In the genomic region with DNA sequence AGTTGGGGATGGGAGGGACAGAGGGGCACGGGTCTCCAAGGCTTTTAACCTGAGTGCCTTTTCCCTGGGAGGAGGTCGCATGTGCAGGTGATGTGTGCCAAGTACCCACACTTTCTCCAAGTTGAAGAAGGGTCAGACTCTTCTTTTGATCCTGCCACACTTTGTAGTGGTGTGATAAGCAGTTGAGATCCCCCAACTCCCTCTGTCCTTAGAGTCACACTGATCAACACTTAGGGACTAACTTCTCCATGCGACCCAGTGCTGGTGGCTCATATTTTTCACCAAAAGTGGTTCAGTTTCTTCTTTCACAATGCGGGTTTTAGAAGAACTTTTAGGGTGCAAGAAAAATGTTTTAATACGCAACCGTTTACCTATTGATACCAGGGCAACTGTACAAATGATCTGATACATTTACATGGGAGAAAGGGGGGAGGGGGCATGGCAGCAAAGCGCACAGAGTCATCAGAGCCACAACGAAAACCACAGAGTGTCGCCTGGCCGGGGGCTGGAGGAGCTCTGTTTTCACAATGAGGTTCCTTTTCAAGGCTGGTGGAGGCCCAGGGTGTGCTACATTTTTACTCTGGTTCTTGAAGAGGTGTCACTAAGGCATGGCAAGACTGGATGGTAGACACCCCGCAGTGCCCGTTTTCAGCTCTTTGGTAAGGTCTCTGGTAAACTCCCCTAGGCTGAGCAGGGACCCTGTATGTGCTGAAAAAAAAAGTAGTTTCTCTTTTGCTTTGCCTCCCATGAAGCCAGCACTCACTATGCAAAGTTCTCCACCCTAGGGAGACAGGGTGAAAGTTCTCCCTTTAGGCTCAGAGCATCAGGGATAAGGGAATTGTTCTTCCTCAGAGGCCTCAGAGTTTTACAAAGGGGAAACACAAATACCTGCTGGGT, we compare ENCODE assay signal across 8 mouse cellular contexts. TPM values are rescaled to one million over a fixed set of nuclear protein-coding genes. Genes with fewer than 3 reads are reported as not detected.
A peak's percentile ranks its signal among the peaks of the same experiment; 100 is the strongest.
DNase-seq lines count a peak whose midpoint lies in the region; ATAC-seq and TF ChIP-seq lines count a peak whose summit lies in the region.

No protein-coding gene starts in this region.

- no peak for TF ChIP-seq CTCF in cortical plate, adult 2 months (IDR thresholded peaks at IDR 0.05; ENCODE audit: extremely low read depth, insufficient read depth, low read length)

- H3K36me3 ChIP-seq in hindbrain, embryonic 15.5 days = no peaks in the 10 kb centered on the region
- peaks cover 3% of the 10 kb centered on the region for H3K36me3 ChIP-seq in megakaryocyte, embryonic 14.5 days (replicated peaks; ENCODE audit: low read length)

- H3K9me3 ChIP-seq in hindbrain, embryonic 15.5 days = no peaks in the 10 kb centered on the region
- no peaks in the 10 kb centered on the region for H3K9me3 ChIP-seq in megakaryocyte, embryonic 14.5 days

- ATAC-seq in hindbrain, embryonic 15.5 days (ENCODE audit: low FRiP score, low read depth) = no peak

- H3K4me1 ChIP-seq in cortical plate, adult 2 months (ENCODE audit: control insufficient read depth, insufficient read depth, low read length) = no peaks in the 10 kb centered on the region; the same call in 1 of the 2 replicates
- peaks cover 14% of the 10 kb centered on the region for H3K4me1 ChIP-seq in hindbrain, embryonic 15.5 days (replicated peaks)
- H3K4me1 ChIP-seq in megakaryocyte, embryonic 14.5 days = peaks cover 31% of the 10 kb centered on the region

- DNase-seq in heart, adult 11 months = peak; percentile 90
- no peak for DNase-seq in heart, postnatal 36 days
- DNase-seq in frontal cortex, postnatal 36 days (ENCODE audit: low spot score in 2 of 2) = no peak
- no peak for DNase-seq in urinary bladder, postnatal 4 days (ENCODE audit: low spot score in 2 of 2)
- DNase-seq in testis, postnatal 14 days (ENCODE audit: low spot score) = no peak

- peaks cover 7% of the 10 kb centered on the region; the same call in 1 of the 2 replicates for H3K27me3 ChIP-seq in hindbrain, embryonic 15.5 days
- H3K27me3 ChIP-seq in megakaryocyte, embryonic 14.5 days (replicated peaks) = peaks cover 24% of the 10 kb centered on the region

- H3K4me2 ChIP-seq in hindbrain, embryonic 15.5 days = peak overlapping the region; percentile 62

- no peak for TF ChIP-seq POLR2A in cortical plate, adult 2 months (IDR thresholded peaks at IDR 0.05; ENCODE audit: extremely low read depth, insufficient read depth, low read length)

- 40% methylated on average over 12 of the region's 12 CpGs for WGBS in hindbrain, embryonic 15.5 days

- intact Hi-C loops in heart, postnatal 36 days (cut with DNase I) = loop anchor here (2.0 kb wide), 1 partner anchor 31 kb away; the partner anchor contains the start of gene Zfp503

- no peak overlapping the region for H3K9ac ChIP-seq in hindbrain, embryonic 15.5 days

- H3K4me3 ChIP-seq in cortical plate, adult 2 months (ENCODE audit: insufficient read depth, low read length) = peak overlapping the region; percentile 35
- H3K4me3 ChIP-seq in hindbrain, embryonic 15.5 days = peak overlapping the region; percentile 31
- peak overlapping the region; percentile 94 for H3K4me3 ChIP-seq in megakaryocyte, embryonic 14.5 days (replicated peaks)

- no peak overlapping the region for H3K27ac ChIP-seq in cortical plate, adult 2 months (ENCODE audit: insufficient read depth, low read length)
- H3K27ac ChIP-seq in hindbrain, embryonic 15.5 days (replicated peaks) = no peak overlapping the region

RNA-seq across cellular contexts. Expression of gene Lrmda, which starts 0.7 kb away (rescaled TPM):
- 1 to 10 TPM; 1.1 to 1.7 TPM for total RNA-seq in heart, postnatal 36 days (2021)
- 0.28 and 0.65 TPM in 2 replicates for polyA plus RNA-seq in cortical plate, adult 2 months (2012; rRNA removed)
- polyA plus RNA-seq in hindbrain, embryonic 15.5 days (2015; fragmentation: Nextera tagmentation; extraction: Ambion mirVana) = 0.23 and 0.37 TPM in 2 replicates
- 7.1 and 12.7 TPM in 2 replicates for polyA plus RNA-seq in megakaryocyte, embryonic 14.5 days (2012; ENCODE audit: insufficient read depth, low replicate concordance)

RNA-seq across cellular contexts. Expression of gene Zfp503, which starts 30.8 kb away (rescaled TPM):
- total RNA-seq in heart, postnatal 36 days (2021) = 1 to 10 TPM; 1.8 to 2.2 TPM
- 1.4 and 1.9 TPM in 2 replicates for polyA plus RNA-seq in cortical plate, adult 2 months (2012; rRNA removed)
- 11.0 and 13.7 TPM in 2 replicates for polyA plus RNA-seq in hindbrain, embryonic 15.5 days (2015; fragmentation: Nextera tagmentation; extraction: Ambion mirVana)
- 0.77 and 1.3 TPM in 2 replicates for polyA plus RNA-seq in megakaryocyte, embryonic 14.5 days (2012; ENCODE audit: insufficient read depth, low replicate concordance)

Comparison
In these comparisons a context has a peak if more than half of its experiments do, and no peak if none do; other contexts are left out.
1. H3K4me3 ChIP-seq: peak in every context shown above with its lines; median percentile 94 in megakaryocyte, embryonic 14.5 days; 35 in cortical plate, adult 2 months; 31 in hindbrain, embryonic 15.5 days.